Mouse (Mus musculus): ENCODE data around the gene St6gal1. TPM values are rescaled to one million over a fixed set of nuclear protein-coding genes. Genes with fewer than 3 reads are reported as not detected.

Gene St6gal1
- polyA plus RNA-seq, 1 experiment from 2014 or later, result 38.7 TPM

- Histone ChIP-seq H3K27ac (peak overlapping the region; percentile 71), H3K4me2 (replicated peaks) (no peak overlapping the region), H3K36me3 (0 out of 2 replicates have a peak, but pooled peaks cover 6% of the 10 kb centered on the region), H3K9ac (no peak overlapping the region), H3K27me3 (no peaks in the 10 kb centered on the region), H3K4me1 (peaks cover 38% of the 10 kb centered on the region), H3K4me3 (no peak overlapping the region), H3K9me3 (replicated peaks) (no peaks in the 10 kb centered on the region)
- 59% methylated on average over 13 of the region's 13 CpGs for WGBS
- peak; percentile 66 for ATAC-seq (ENCODE audit: low FRiP score)
Measured at GRCm38 (mm10) chr16:23240049-23240949, 15.8 kb downstream of the St6gal1 start.

- Histone ChIP-seq H3K27ac (peak overlapping the region; percentile 71), H3K4me2 (replicated peaks) (no peak overlapping the region), H3K36me3 (0 out of 2 replicates have a peak, but pooled peaks cover 6% of the 10 kb centered on the region), H3K9me3 (replicated peaks) (no peaks in the 10 kb centered on the region), H3K4me3 (no peak overlapping the region), H3K9ac (no peak overlapping the region), H3K27me3 (no peaks in the 10 kb centered on the region), H3K4me1 (peaks cover 38% of the 10 kb centered on the region)
- no peak for ATAC-seq (ENCODE audit: low FRiP score)
- 50% methylated on average over 5 of the region's 5 CpGs for WGBS
Measured at GRCm38 (mm10) chr16:23240950-23241259, 16.4 kb downstream of the St6gal1 start.

- ATAC-seq (ENCODE audit: low FRiP score), result no peak
- no peaks in the 10 kb centered on the region for H3K27me3 ChIP-seq
- H3K4me3 ChIP-seq, result no peak overlapping the region
- peaks cover 29% of the 10 kb centered on the region for H3K4me1 ChIP-seq
- H3K9me3 ChIP-seq (replicated peaks), result no peaks in the 10 kb centered on the region
- H3K4me2 ChIP-seq (replicated peaks), result no peak overlapping the region
- H3K36me3 ChIP-seq, result 0 out of 2 replicates have a peak, but pooled peaks cover 6% of the 10 kb centered on the region
- WGBS, result 73% methylated on average over 5 of the region's 5 CpGs
- no peak overlapping the region for H3K9ac ChIP-seq
- H3K27ac ChIP-seq, result no peak overlapping the region
Measured at GRCm38 (mm10) chr16:23243726-23244425, 19.3 kb downstream of the St6gal1 start.

- no peaks in the 10 kb centered on the region for H3K27me3 ChIP-seq
- no peak overlapping the region for H3K4me2 ChIP-seq (replicated peaks)
- 87% methylated on average over 7 of the region's 7 CpGs for WGBS
- ATAC-seq (ENCODE audit: low FRiP score), result no peak
- H3K27ac ChIP-seq, result no peak overlapping the region
- peaks cover 32% of the 10 kb centered on the region for H3K4me1 ChIP-seq
- 0 out of 2 replicates have a peak, but pooled peaks cover 6% of the 10 kb centered on the region for H3K36me3 ChIP-seq
- H3K9ac ChIP-seq, result no peak overlapping the region
- H3K9me3 ChIP-seq (replicated peaks), result no peaks in the 10 kb centered on the region
- no peak overlapping the region for H3K4me3 ChIP-seq
Measured at GRCm38 (mm10) chr16:23244486-23244885, 19.9 kb downstream of the St6gal1 start.

- no peak overlapping the region for H3K4me2 ChIP-seq (replicated peaks)
- H3K27me3 ChIP-seq, result no peaks in the 10 kb centered on the region
- H3K4me3 ChIP-seq, result no peak overlapping the region
- H3K9me3 ChIP-seq (replicated peaks), result no peaks in the 10 kb centered on the region
- no peaks in the 10 kb centered on the region for H3K36me3 ChIP-seq
- WGBS, result 51% methylated on average over 4 of the region's 4 CpGs
- no peak for ATAC-seq (ENCODE audit: low FRiP score)
- H3K9ac ChIP-seq, result no peak overlapping the region
- peaks cover 51% of the 10 kb centered on the region for H3K4me1 ChIP-seq
- 0 out of 2 replicates have a peak overlapping the region, but pooled peaks have one; percentile 30 for H3K27ac ChIP-seq
Measured at GRCm38 (mm10) chr16:23249285-23249684, 24.7 kb downstream of the St6gal1 start.

- 53% methylated on average over 6 of the region's 6 CpGs for WGBS
- Histone ChIP-seq H3K36me3 (no peaks in the 10 kb centered on the region), H3K9me3 (replicated peaks) (no peaks in the 10 kb centered on the region), H3K9ac (no peak overlapping the region), H3K27ac (peak overlapping the region; percentile 30; the same call in 1 of the 2 replicates), H3K4me1 (peaks cover 47% of the 10 kb centered on the region), H3K27me3 (no peaks in the 10 kb centered on the region), H3K4me2 (replicated peaks) (no peak overlapping the region), H3K4me3 (no peak overlapping the region)
- ATAC-seq (ENCODE audit: low FRiP score), result no peak
Measured at GRCm38 (mm10) chr16:23249762-23250161, 25.2 kb downstream of the St6gal1 start.

GRCm38 (mm10) chr16:23250556-23251444 lies 26.3 kb downstream of the St6gal1 start:
- Histone ChIP-seq H3K36me3 (no peaks in the 10 kb centered on the region), H3K27me3 (no peaks in the 10 kb centered on the region), H3K4me2 (replicated peaks) (no peak overlapping the region), H3K4me3 (no peak overlapping the region), H3K4me1 (peaks cover 46% of the 10 kb centered on the region), H3K27ac (peak overlapping the region; percentile 70), H3K9ac (no peak overlapping the region), H3K9me3 (replicated peaks) (no peaks in the 10 kb centered on the region)
- ATAC-seq (ENCODE audit: low FRiP score), result peak; percentile 52
- WGBS, result 38% methylated on average over 15 of the region's 15 CpGs

GRCm38 (mm10) chr16:23251445-23251773 lies 26.9 kb downstream of the St6gal1 start:
- Histone ChIP-seq H3K9me3 (replicated peaks) (no peaks in the 10 kb centered on the region), H3K4me3 (no peak overlapping the region), H3K36me3 (no peaks in the 10 kb centered on the region), H3K9ac (no peak overlapping the region), H3K4me1 (peaks cover 47% of the 10 kb centered on the region), H3K4me2 (replicated peaks) (no peak overlapping the region), H3K27me3 (no peaks in the 10 kb centered on the region), H3K27ac (peak overlapping the region; percentile 70)
- peak; percentile 49 for ATAC-seq (ENCODE audit: low FRiP score)
- WGBS, result 59% methylated on average over 2 of the region's 2 CpGs

GRCm38 (mm10) chr16:23253620-23254019 lies 29.1 kb downstream of the St6gal1 start:
- ATAC-seq (ENCODE audit: low FRiP score), result no peak
- no peak overlapping the region for H3K27ac ChIP-seq
- no peaks in the 10 kb centered on the region for H3K27me3 ChIP-seq
- 58% methylated on average over 6 of the region's 6 CpGs for WGBS
- no peaks in the 10 kb centered on the region for H3K9me3 ChIP-seq (replicated peaks)
- peaks cover 69% of the 10 kb centered on the region for H3K4me1 ChIP-seq
- no peak overlapping the region for H3K4me2 ChIP-seq (replicated peaks)
- no peak overlapping the region for H3K9ac ChIP-seq
- no peak overlapping the region for H3K4me3 ChIP-seq
- no peaks in the 10 kb centered on the region for H3K36me3 ChIP-seq

GRCm38 (mm10) chr16:23254062-23254461 lies 29.5 kb downstream of the St6gal1 start:
- Histone ChIP-seq H3K36me3 (no peaks in the 10 kb centered on the region), H3K27ac (no peak overlapping the region), H3K27me3 (no peaks in the 10 kb centered on the region), H3K4me1 (peaks cover 74% of the 10 kb centered on the region), H3K9me3 (replicated peaks) (no peaks in the 10 kb centered on the region), H3K4me2 (replicated peaks) (no peak overlapping the region), H3K4me3 (no peak overlapping the region), H3K9ac (no peak overlapping the region)
- WGBS, result 69% methylated on average over 1 of the region's 1 CpGs
- no peak for ATAC-seq (ENCODE audit: low FRiP score)

GRCm38 (mm10) chr16:23256638-23257037 lies 32.1 kb downstream of the St6gal1 start:
- Histone ChIP-seq H3K36me3 (no peaks in the 10 kb centered on the region), H3K9ac (no peak overlapping the region), H3K27me3 (no peaks in the 10 kb centered on the region), H3K4me2 (replicated peaks) (no peak overlapping the region), H3K27ac (no peak overlapping the region), H3K9me3 (replicated peaks) (no peaks in the 10 kb centered on the region), H3K4me1 (peaks cover 61% of the 10 kb centered on the region), H3K4me3 (no peak overlapping the region)
- ATAC-seq (ENCODE audit: low FRiP score), result no peak
- 62% methylated on average over 7 of the region's 7 CpGs for WGBS

GRCm38 (mm10) chr16:23258429-23258822 lies 33.9 kb downstream of the St6gal1 start:
- ATAC-seq (ENCODE audit: low FRiP score), result peak; percentile 36; the same call in 1 of the 2 replicates

More at GRCm38 (mm10) chr16:23258429-23258822, 33.9 kb downstream of the St6gal1 start:
- H3K4me1 ChIP-seq, result peaks cover 56% of the 10 kb centered on the region
- H3K4me2 ChIP-seq (replicated peaks), result no peak overlapping the region
- H3K4me3 ChIP-seq, result no peak overlapping the region
- no peaks in the 10 kb centered on the region for H3K27me3 ChIP-seq
- no peaks in the 10 kb centered on the region for H3K9me3 ChIP-seq (replicated peaks)
- H3K9ac ChIP-seq, result no peak overlapping the region
- H3K36me3 ChIP-seq, result no peaks in the 10 kb centered on the region
- 5% methylated on average over 7 of the region's 7 CpGs for WGBS
- peak overlapping the region; percentile 81 for H3K27ac ChIP-seq
